Mouse (Mus musculus) gastrocnemius, postnatal 14 days (tissue): ENCODE results near the gene Efcab7. TPM values are rescaled to one million over a fixed set of nuclear protein-coding genes. Genes with fewer than 3 reads are reported as not detected.

Experiments used
- DNase-seq: peaks from one replicate; pipeline ENCODE4 v3.0.0; 2021; ENCODE audit warnings: mixed read lengths
- intact Hi-C: fragments of 180-260 bp; cut with DNase I; formaldehyde crosslinking; loops from one replicate; pipeline ENCODE4 v1.15.1; 2025; ENCODE audit warnings: low total_unique reads
- total RNA-seq, 2 experiments: library from RNA; stranded (reverse); gene quantifications; 2 replicates each; pipeline ENCODE4 v1.2.3; 2021

The Efcab7 gene
- total RNA-seq, 2 experiments from 2014 or later, result 2.5 to 2.7 TPM

GRCm38 (mm10) chr4:99939711-99940505, 110.9 kb downstream of the Efcab7 start:
- intact Hi-C loops, result loop anchor here (10.0 kb wide), 1 partner anchor 595 kb away; no protein-coding TSS in a partner anchor
- DNase-seq, result no peak

- intact Hi-C loops, result loop anchor here (10.0 kb wide), 1 partner anchor 593 kb away; no protein-coding TSS in a partner anchor
- DNase-seq, result peak; percentile 40
These were observed 112.8 kb downstream of the Efcab7 start for GRCm38 (mm10) chr4:99941655-99942414.

- DNase-seq, result no peak
- intact Hi-C loops, result loop anchor here (10.0 kb wide), 1 partner anchor 590 kb away; no protein-coding TSS in a partner anchor
These were observed 115.6 kb downstream of the Efcab7 start for GRCm38 (mm10) chr4:99944606-99945005.

- intact Hi-C loops, result loop anchor here (10.0 kb wide), 1 partner anchor 590 kb away; no protein-coding TSS in a partner anchor
- no peak for DNase-seq
These were observed 116.0 kb downstream of the Efcab7 start for GRCm38 (mm10) chr4:99945011-99945410.

- intact Hi-C loops, result loop anchor here (10.0 kb wide), 1 partner anchor 588 kb away; no protein-coding TSS in a partner anchor
- DNase-seq, result no peak
These were observed 117.5 kb downstream of the Efcab7 start for GRCm38 (mm10) chr4:99946516-99946915.

GRCm38 (mm10) chr4:99947192-99947591, 118.2 kb downstream of the Efcab7 start:
- intact Hi-C loops, result loop anchor here (10.0 kb wide), 1 partner anchor 588 kb away; no protein-coding TSS in a partner anchor
- DNase-seq, result no peak

GRCm38 (mm10) chr4:99947896-99948295, 118.9 kb downstream of the Efcab7 start:
- DNase-seq, result no peak
- intact Hi-C loops, result loop anchor here (10.0 kb wide), 1 partner anchor 587 kb away; no protein-coding TSS in a partner anchor

- DNase-seq, result no peak
- intact Hi-C loops, result no loop called here
These were observed 124.9 kb downstream of the Efcab7 start for GRCm38 (mm10) chr4:99953904-99954303.

- intact Hi-C loops, result no loop called here
- DNase-seq, result peak; percentile 64
These were observed 126.4 kb downstream of the Efcab7 start for GRCm38 (mm10) chr4:99955396-99955795.

- intact Hi-C loops, result no loop called here
- DNase-seq, result no peak
These were observed 128.2 kb downstream of the Efcab7 start for GRCm38 (mm10) chr4:99957186-99957585.

GRCm38 (mm10) chr4:99958084-99958815, 129.3 kb downstream of the Efcab7 start:
- intact Hi-C loops, result no loop called here
- DNase-seq, result no peak

GRCm38 (mm10) chr4:99959308-99959707, 130.3 kb downstream of the Efcab7 start:
- no peak for DNase-seq
- intact Hi-C loops, result no loop called here

Other genes starting within 250 kb of the Efcab7 start
- 1 to 10 TPM; 2.4 to 3.9 TPM for gene Foxd3, start 172.9 kb upstream of the Efcab7 start, total RNA-seq
- 1 to 10 TPM; 6.7 to 7.2 TPM for gene Alg6, start 113.5 kb upstream of the Efcab7 start, total RNA-seq
- gene Pgm1, start 100.2 kb downstream of the Efcab7 start, total RNA-seq, result 100 to 1,000 TPM; 889 to 917 TPM
- gene Itgb3bp, start 100.6 kb downstream of the Efcab7 start, total RNA-seq, result 1 to 10 TPM; 4.1 TPM